Mouse (Mus musculus): ENCODE data around the gene Mff. TPM values are rescaled to one million over a fixed set of nuclear protein-coding genes. Genes with fewer than 3 reads are reported as not detected.
A peak's percentile ranks its signal among the peaks of the same experiment; 100 is the strongest.

The Mff gene
- polyA plus RNA-seq, 1 experiment from 2014 or later, result 200 TPM

DNA sequence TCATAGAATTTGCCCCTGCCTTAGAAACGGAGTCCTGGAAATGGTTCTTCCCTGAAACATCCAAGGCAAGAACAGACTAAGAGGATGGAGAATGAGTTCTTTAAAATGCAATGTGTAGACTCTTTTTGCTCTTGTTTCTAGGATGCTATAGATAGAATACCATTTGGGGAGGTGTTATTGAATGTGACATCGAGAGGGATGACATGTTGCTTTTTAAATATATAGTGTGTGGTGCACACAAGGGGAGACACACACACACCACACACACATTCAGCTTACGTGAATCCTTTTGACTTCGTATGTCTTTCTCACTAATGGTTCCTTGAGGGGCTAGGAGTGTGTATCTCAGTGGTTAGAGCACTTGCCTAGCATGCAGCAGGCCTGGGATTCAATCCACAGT lies 50.6 kb downstream of the Mff start:
- ATAC-seq (ENCODE audit: insufficient number of reproducible peaks, insufficient read depth, low FRiP score, low read depth), result no peak

DNA sequence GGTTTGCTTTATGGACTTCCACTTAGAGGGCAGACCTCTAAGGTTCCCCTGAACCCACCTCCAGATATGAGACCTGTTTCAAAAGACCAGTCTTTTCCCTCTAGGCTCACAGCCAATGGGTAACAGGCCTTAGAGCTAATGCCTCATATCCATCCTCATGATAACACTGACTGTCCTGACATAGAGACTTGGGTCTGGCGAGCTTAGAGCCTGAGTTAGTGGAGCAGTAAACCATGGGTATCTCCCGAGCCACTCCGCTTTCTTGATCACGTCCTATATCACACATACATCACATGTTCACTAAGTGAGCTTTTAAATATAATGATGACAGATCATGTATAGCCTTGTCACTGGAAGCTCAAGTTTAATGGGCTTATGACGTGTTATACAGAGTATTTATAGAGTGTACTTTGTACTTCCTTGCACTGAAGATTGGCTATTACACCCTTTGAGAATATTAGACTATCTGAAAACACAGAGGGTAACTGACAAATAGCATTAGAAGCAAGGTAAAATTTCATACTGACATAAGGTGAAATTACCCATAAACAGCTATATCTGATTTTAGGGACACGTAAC lies 54.8 kb downstream of the Mff start:
- no peak overlapping the region for H3K9ac ChIP-seq (replicated peaks; ENCODE audit: low read depth, low read length)
- ATAC-seq (ENCODE audit: insufficient number of reproducible peaks, insufficient read depth, low FRiP score, low read depth), result no peak
- no peaks in the 10 kb centered on the region for H3K4me1 ChIP-seq (ENCODE audit: control insufficient read depth, insufficient read depth, low read length)

More for the DNA sequence above, 50.6 kb downstream of the Mff start:
- Histone ChIP-seq H3K4me1 (ENCODE audit: control insufficient read depth, insufficient read depth, low read length) (no peaks in the 10 kb centered on the region), H3K4me3 (ENCODE audit: low read depth, low read length) (no peak overlapping the region), H3K36me3 (ENCODE audit: control insufficient read depth, insufficient read depth, low read length) (no peaks in the 10 kb centered on the region), H3K27me3 (ENCODE audit: control insufficient read depth, insufficient read depth, low read length) (no peaks in the 10 kb centered on the region), H3K9ac (replicated peaks; ENCODE audit: low read depth, low read length) (no peak overlapping the region), H3K9me3 (ENCODE audit: control insufficient read depth, low read depth, low read length) (no peaks in the 10 kb centered on the region), H3K4me2 (replicated peaks; ENCODE audit: low read depth, low read length) (no peak overlapping the region), H3K27ac (ENCODE audit: low read length) (no peak overlapping the region)
- 95% methylated on average over 4 of the region's 4 CpGs for WGBS

DNA sequence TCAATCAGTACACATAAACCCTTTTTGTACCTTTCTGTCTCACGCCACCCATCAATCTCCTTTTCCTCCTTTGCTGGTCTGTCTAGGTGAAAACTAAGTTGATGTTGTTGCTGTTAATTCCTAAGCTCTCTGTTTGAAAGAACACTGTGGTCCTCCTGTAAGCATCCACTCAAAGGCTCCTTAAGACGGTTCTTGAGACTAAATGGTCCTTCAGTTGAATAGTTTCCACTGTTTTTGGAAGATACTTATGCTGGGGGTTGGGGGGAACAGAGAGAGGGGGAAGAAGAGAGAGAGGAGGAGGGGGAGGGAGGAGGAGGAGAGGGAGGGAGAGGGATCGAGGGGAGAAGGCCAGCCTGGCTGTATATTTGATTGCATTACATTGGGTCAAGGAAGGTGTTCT lies 58.9 kb downstream of the Mff start:
- H3K27ac ChIP-seq (ENCODE audit: low read length), result no peak overlapping the region
- no peaks in the 10 kb centered on the region for H3K27me3 ChIP-seq (ENCODE audit: control insufficient read depth, insufficient read depth, low read length)
- H3K9ac ChIP-seq (replicated peaks; ENCODE audit: low read depth, low read length), result no peak overlapping the region
- 0 out of 2 replicates have a peak, but pooled peaks cover 5% of the 10 kb centered on the region for H3K4me1 ChIP-seq (ENCODE audit: control insufficient read depth, insufficient read depth, low read length)
- ATAC-seq (ENCODE audit: insufficient number of reproducible peaks, insufficient read depth, low FRiP score, low read depth), result no peak
- H3K9me3 ChIP-seq (ENCODE audit: control insufficient read depth, low read depth, low read length), result no peaks in the 10 kb centered on the region
- no peaks in the 10 kb centered on the region for H3K36me3 ChIP-seq (ENCODE audit: control insufficient read depth, insufficient read depth, low read length)
- whole genome bisulfite sequencing, result 73% methylated on average over 3 of the region's 3 CpGs
- no peak overlapping the region for H3K4me3 ChIP-seq (ENCODE audit: low read depth, low read length)
- no peak overlapping the region for H3K4me2 ChIP-seq (replicated peaks; ENCODE audit: low read depth, low read length)

More for the DNA sequence above, 54.8 kb downstream of the Mff start:
- no peak overlapping the region for H3K27ac ChIP-seq (ENCODE audit: low read length)
- H3K4me3 ChIP-seq (ENCODE audit: low read depth, low read length), result no peak overlapping the region
- WGBS, result 87% methylated on average over 6 of the region's 6 CpGs
- H3K36me3 ChIP-seq (ENCODE audit: control insufficient read depth, insufficient read depth, low read length), result no peaks in the 10 kb centered on the region
- H3K27me3 ChIP-seq (ENCODE audit: control insufficient read depth, insufficient read depth, low read length), result no peaks in the 10 kb centered on the region
- no peaks in the 10 kb centered on the region for H3K9me3 ChIP-seq (ENCODE audit: control insufficient read depth, low read depth, low read length)
- H3K4me2 ChIP-seq (replicated peaks; ENCODE audit: low read depth, low read length), result no peak overlapping the region

DNA sequence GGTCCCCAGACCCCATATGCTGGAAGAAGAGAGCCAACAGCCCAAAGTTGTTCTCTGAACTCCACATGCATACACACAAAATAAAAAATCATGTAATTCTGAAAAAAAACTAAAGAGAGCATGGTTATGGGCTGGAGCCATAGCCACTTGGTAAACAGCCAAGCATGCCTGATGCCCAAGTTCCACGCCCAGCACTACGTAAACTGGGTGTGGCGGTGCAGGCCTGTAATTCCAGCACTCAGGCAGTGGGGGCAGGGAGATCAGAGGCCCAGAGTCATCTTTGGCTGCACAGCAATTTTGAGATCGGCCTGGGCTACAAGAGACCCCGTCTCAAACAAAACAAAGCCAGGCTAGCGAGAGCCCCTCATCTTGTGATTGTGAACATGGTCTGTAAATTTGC lies 60.9 kb downstream of the Mff start:
- WGBS, result 63% methylated on average over 6 of the region's 6 CpGs
- Histone ChIP-seq H3K9ac (replicated peaks; ENCODE audit: low read depth, low read length) (no peak overlapping the region), H3K27me3 (ENCODE audit: control insufficient read depth, insufficient read depth, low read length) (no peaks in the 10 kb centered on the region), H3K36me3 (ENCODE audit: control insufficient read depth, insufficient read depth, low read length) (no peaks in the 10 kb centered on the region), H3K4me1 (ENCODE audit: control insufficient read depth, insufficient read depth, low read length) (0 out of 2 replicates have a peak, but pooled peaks cover 5% of the 10 kb centered on the region), H3K4me3 (ENCODE audit: low read depth, low read length) (no peak overlapping the region), H3K9me3 (ENCODE audit: control insufficient read depth, low read depth, low read length) (no peaks in the 10 kb centered on the region), H3K4me2 (replicated peaks; ENCODE audit: low read depth, low read length) (no peak overlapping the region), H3K27ac (ENCODE audit: low read length) (no peak overlapping the region)
- ATAC-seq (ENCODE audit: insufficient number of reproducible peaks, insufficient read depth, low FRiP score, low read depth), result no peak

DNA sequence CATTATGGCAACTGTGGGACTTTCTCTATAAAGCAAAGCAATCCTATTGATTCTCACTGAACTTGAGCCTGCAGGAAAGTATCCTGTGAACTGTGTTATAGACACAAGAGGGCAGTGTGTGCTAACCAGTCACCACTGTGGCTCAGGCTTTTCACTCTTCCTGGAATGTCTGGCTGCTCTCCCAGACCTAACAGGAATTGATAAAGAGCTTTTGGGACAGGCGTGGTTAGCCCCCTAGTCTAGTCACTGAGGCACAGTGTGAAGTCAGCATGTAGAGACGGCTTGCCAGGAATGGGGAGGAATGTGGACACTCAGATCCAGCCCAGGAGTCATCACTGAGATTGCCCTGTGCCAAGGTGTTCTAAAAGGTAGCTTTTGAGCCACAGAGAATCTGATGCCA lies 62.7 kb downstream of the Mff start:
- no peaks in the 10 kb centered on the region for H3K9me3 ChIP-seq (ENCODE audit: control insufficient read depth, low read depth, low read length)
- H3K4me3 ChIP-seq (ENCODE audit: low read depth, low read length), result no peak overlapping the region
- H3K4me1 ChIP-seq (ENCODE audit: control insufficient read depth, insufficient read depth, low read length), result 0 out of 2 replicates have a peak, but pooled peaks cover 5% of the 10 kb centered on the region
- peak; percentile 88; the same call in 1 of the 2 replicates for ATAC-seq (ENCODE audit: insufficient number of reproducible peaks, insufficient read depth, low FRiP score, low read depth)
- 2% methylated on average over 2 of the region's 2 CpGs for WGBS
- H3K36me3 ChIP-seq (ENCODE audit: control insufficient read depth, insufficient read depth, low read length), result no peaks in the 10 kb centered on the region
- no peaks in the 10 kb centered on the region for H3K27me3 ChIP-seq (ENCODE audit: control insufficient read depth, insufficient read depth, low read length)
- no peak overlapping the region for H3K4me2 ChIP-seq (replicated peaks; ENCODE audit: low read depth, low read length)
- H3K9ac ChIP-seq (replicated peaks; ENCODE audit: low read depth, low read length), result no peak overlapping the region
- no peak overlapping the region for H3K27ac ChIP-seq (ENCODE audit: low read length)

DNA sequence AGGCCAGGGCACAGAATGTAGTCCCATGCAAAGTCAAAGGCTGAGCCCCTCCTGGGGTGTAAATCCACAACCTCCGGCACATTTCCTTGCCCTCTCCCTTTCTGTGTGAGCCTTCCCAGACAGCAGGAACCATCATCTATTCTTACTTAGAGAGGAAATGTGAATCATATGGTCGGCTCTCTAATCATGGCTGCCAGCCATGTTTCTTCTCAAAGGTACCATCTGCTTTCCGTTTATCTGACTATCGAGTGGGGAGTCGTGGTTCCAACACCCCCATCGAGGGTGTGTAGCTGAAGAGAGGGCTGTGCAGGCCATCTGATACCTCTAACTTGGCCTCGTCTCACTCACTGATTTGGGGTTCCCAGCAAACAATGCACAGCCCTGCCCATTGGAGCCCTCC lies 63.4 kb downstream of the Mff start:
- 57% methylated on average over 7 of the region's 7 CpGs for WGBS
- Histone ChIP-seq H3K27me3 (ENCODE audit: control insufficient read depth, insufficient read depth, low read length) (no peaks in the 10 kb centered on the region), H3K36me3 (ENCODE audit: control insufficient read depth, insufficient read depth, low read length) (no peaks in the 10 kb centered on the region), H3K4me1 (ENCODE audit: control insufficient read depth, insufficient read depth, low read length) (0 out of 2 replicates have a peak, but pooled peaks cover 5% of the 10 kb centered on the region), H3K4me2 (replicated peaks; ENCODE audit: low read depth, low read length) (no peak overlapping the region), H3K27ac (ENCODE audit: low read length) (no peak overlapping the region), H3K9me3 (ENCODE audit: control insufficient read depth, low read depth, low read length) (no peaks in the 10 kb centered on the region), H3K9ac (replicated peaks; ENCODE audit: low read depth, low read length) (no peak overlapping the region), H3K4me3 (ENCODE audit: low read depth, low read length) (no peak overlapping the region)
- ATAC-seq (ENCODE audit: insufficient number of reproducible peaks, insufficient read depth, low FRiP score, low read depth), result no peak

DNA sequence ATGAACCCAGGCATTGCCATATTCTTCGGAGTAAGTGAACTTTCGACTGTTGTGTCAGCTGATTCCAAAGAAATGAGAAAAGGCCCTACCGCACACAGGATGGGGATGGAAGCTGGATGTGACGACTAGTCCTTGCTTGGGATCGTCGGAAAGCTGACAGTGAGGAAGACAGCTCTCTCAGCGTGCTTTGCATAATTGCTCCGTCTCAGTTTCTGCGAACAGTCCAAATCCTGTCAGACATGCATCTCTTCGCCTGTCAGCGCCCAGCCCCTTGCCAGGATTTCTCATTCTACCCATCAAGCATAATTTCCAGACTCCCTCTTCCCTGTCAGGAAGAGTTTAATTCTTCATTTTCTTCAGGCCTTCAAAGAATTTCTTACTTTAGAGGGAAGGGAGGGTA lies 66.4 kb downstream of the Mff start:
- H3K4me3 ChIP-seq (ENCODE audit: low read depth, low read length), result no peak overlapping the region
- H3K36me3 ChIP-seq (ENCODE audit: control insufficient read depth, insufficient read depth, low read length), result no peaks in the 10 kb centered on the region
- ATAC-seq (ENCODE audit: insufficient number of reproducible peaks, insufficient read depth, low FRiP score, low read depth), result no peak
- no peak overlapping the region for H3K4me2 ChIP-seq (replicated peaks; ENCODE audit: low read depth, low read length)
- 82% methylated on average over 11 of the region's 11 CpGs for WGBS
- no peaks in the 10 kb centered on the region for H3K9me3 ChIP-seq (ENCODE audit: control insufficient read depth, low read depth, low read length)
- H3K9ac ChIP-seq (replicated peaks; ENCODE audit: low read depth, low read length), result no peak overlapping the region
- no peaks in the 10 kb centered on the region for H3K27me3 ChIP-seq (ENCODE audit: control insufficient read depth, insufficient read depth, low read length)
- 0 out of 2 replicates have a peak, but pooled peaks cover 5% of the 10 kb centered on the region for H3K4me1 ChIP-seq (ENCODE audit: control insufficient read depth, insufficient read depth, low read length)
- H3K27ac ChIP-seq (ENCODE audit: low read length), result no peak overlapping the region

DNA sequence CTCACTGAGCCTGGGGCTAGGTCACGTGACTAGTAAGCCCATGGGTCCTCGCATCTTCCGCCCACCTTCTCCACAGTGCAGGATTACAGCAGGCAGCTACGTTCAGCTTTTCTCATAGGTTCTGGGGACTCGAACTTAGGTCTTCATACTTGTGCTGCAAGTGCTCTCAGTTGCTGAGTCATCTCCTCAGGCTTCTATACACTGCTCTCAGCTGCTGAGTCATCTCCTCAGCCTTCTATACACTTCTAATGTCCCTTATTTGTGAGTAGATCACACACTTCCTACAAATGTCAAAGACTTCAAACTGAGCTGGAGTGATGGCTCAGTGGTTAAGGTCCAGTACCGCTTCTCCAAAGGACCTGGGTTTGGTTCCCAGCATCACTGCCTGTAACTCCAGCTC lies 67.5 kb downstream of the Mff start:
- no peak for ATAC-seq (ENCODE audit: insufficient number of reproducible peaks, insufficient read depth, low FRiP score, low read depth)
- Histone ChIP-seq H3K27me3 (ENCODE audit: control insufficient read depth, insufficient read depth, low read length) (no peaks in the 10 kb centered on the region), H3K27ac (ENCODE audit: low read length) (no peak overlapping the region), H3K4me2 (replicated peaks; ENCODE audit: low read depth, low read length) (no peak overlapping the region), H3K36me3 (ENCODE audit: control insufficient read depth, insufficient read depth, low read length) (no peaks in the 10 kb centered on the region), H3K9ac (replicated peaks; ENCODE audit: low read depth, low read length) (no peak overlapping the region), H3K4me3 (ENCODE audit: low read depth, low read length) (no peak overlapping the region), H3K9me3 (ENCODE audit: control insufficient read depth, low read depth, low read length) (no peaks in the 10 kb centered on the region), H3K4me1 (ENCODE audit: control insufficient read depth, insufficient read depth, low read length) (0 out of 2 replicates have a peak, but pooled peaks cover 5% of the 10 kb centered on the region)
- 93% methylated on average over 6 of the region's 6 CpGs for WGBS

DNA sequence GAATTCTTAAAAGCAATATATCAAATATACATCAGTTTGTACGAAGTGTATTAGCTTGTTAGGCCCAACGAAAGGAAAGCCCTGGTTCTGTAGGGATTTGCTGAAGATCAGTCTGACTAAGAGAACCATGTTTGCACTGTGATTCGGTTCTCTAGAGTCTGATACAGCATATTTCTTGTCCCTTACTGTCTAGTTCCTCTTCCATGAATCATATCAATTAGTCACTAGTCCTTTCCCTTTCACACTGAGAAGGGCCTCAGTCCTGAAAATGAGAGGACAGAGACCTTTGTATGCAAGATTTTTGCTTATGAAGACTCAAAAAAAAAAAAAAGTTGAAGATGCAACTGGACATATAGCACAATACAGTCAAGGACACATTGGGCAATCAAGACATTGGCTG lies 68.4 kb downstream of the Mff start:
- no peak overlapping the region for H3K4me3 ChIP-seq (ENCODE audit: low read depth, low read length)
- ATAC-seq (ENCODE audit: insufficient number of reproducible peaks, insufficient read depth, low FRiP score, low read depth), result no peak
- no peaks in the 10 kb centered on the region for H3K4me1 ChIP-seq (ENCODE audit: control insufficient read depth, insufficient read depth, low read length)
- no peak overlapping the region for H3K9ac ChIP-seq (replicated peaks; ENCODE audit: low read depth, low read length)
- no peaks in the 10 kb centered on the region for H3K27me3 ChIP-seq (ENCODE audit: control insufficient read depth, insufficient read depth, low read length)
- no peak overlapping the region for H3K27ac ChIP-seq (ENCODE audit: low read length)
- 79% methylated on average over 3 of the region's 3 CpGs for WGBS
- no peaks in the 10 kb centered on the region for H3K36me3 ChIP-seq (ENCODE audit: control insufficient read depth, insufficient read depth, low read length)
- no peaks in the 10 kb centered on the region for H3K9me3 ChIP-seq (ENCODE audit: control insufficient read depth, low read depth, low read length)
- no peak overlapping the region for H3K4me2 ChIP-seq (replicated peaks; ENCODE audit: low read depth, low read length)

All from stomach, embryonic 14.5 days (tissue).